Mouse (Mus musculus) ES-Bruce4 (cell line): ENCODE data around the gene Tnnc2.

ENCODE experiments used
- CTCF ChIP-seq: IDR thresholded peaks from one replicate; pipeline ENCODE4 v1.8.1; 2011; ENCODE audit warnings: low read depth, low read length
- EP300 ChIP-seq: IDR thresholded peaks from 2 replicates; pipeline ENCODE4 v1.6.1; 2011; ENCODE audit warnings: low read depth, low read length; ENCODE audit not compliant: insufficient read depth
- POLR2A ChIP-seq: IDR thresholded peaks from one replicate; pipeline ENCODE4 v1.8.1; 2011; ENCODE audit warnings: low read length; ENCODE audit not compliant: insufficient read depth

DNA sequence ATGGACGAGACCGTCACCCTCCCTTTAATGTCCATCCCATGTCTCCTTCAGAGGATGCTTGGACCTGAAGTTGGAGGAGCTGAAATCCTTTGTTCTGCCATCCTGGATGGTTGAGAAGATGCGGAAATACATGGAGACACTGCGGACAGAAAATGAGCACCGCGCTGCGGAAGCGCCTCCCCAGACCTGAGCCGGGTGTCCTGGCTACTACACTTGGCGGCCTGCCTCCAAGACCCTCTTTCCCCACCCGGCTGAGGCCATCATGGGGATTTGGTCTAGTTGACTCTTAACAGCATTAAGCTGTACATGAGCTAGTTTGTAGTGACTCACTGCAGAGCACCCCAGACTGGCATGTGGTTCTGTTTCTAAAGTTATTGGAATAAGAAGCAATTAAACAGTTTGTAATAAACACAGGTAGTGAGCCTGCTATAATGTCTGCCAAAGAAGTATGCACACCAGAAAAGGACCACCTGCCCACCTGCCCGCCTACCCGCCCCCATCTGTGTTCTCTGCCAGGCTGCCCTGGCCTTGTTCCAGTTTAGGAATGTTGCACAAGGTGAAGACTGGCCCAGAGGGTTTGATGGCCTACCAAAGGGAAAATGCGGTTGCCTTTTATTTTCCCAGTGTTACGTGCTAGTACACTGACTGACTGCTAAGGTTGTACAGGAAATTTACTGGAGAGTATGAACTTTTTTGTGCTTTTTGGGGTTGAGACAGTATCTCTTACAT lies 11.8 kb downstream of the Tnnc2 start:
- TF ChIP-seq EP300 = no peak
- TF ChIP-seq CTCF = no peak
- no peak for TF ChIP-seq POLR2A
